Mouse (Mus musculus) intestine, postnatal 0 days (tissue): ENCODE measurements around the gene Gpalpp1. TPM values are rescaled to one million over a fixed set of nuclear protein-coding genes. Genes with fewer than 3 reads are reported as not detected.
A peak's percentile ranks its signal among the peaks of the same experiment; 100 is the strongest.

Source experiments
- ATAC-seq: fragments of 200-750 bp; cut with Nextera tagmentation; 2 replicates; pipeline ENCODE4 v1.8.0; 2017; ENCODE audit warnings: mild to moderate bottlenecking, moderate TSS enrichment, moderate library complexity
- H3K27ac ChIP-seq: fragments of 300-500 bp; sonication (generic); 2 replicates; pipeline ENCODE4 v1.5.1; 2014; ENCODE audit warnings: mild to moderate bottlenecking, low read depth, low read length, moderate library complexity
- H3K27me3 ChIP-seq: fragments of 300-500 bp; sonication (generic); replicated peaks from 2 replicates; pipeline ENCODE4 v1.6.1; 2014; ENCODE audit warnings: low read length, mixed read lengths; ENCODE audit not compliant: control insufficient read depth, insufficient read depth
- H3K36me3 ChIP-seq: fragments of 300-500 bp; sonication (generic); 2 replicates; pipeline ENCODE4 v1.6.1; 2014; ENCODE audit warnings: mild to moderate bottlenecking, moderate library complexity; ENCODE audit not compliant: control insufficient read depth, insufficient read depth
- H3K4me1 ChIP-seq: fragments of 300-500 bp; sonication (generic); replicated peaks from 2 replicates; pipeline ENCODE4 v1.6.1; 2014; ENCODE audit warnings: antibody characterized with exemption, low read length, mixed read lengths; ENCODE audit not compliant: control insufficient read depth, insufficient read depth
- H3K4me2 ChIP-seq: fragments of 300-500 bp; sonication (generic); replicated peaks from 2 replicates; pipeline ENCODE4 v1.6.1; 2014; ENCODE audit warnings: low read depth, mild to moderate bottlenecking, moderate library complexity
- H3K4me3 ChIP-seq: fragments of 300-500 bp; sonication (generic); 2 replicates; pipeline ENCODE4 v1.5.1; 2014; ENCODE audit warnings: low read depth, low read length
- H3K9ac ChIP-seq: fragments of 300-500 bp; sonication (generic); 2 replicates; pipeline ENCODE4 v1.6.1; 2014; ENCODE audit warnings: mild to moderate bottlenecking, low read depth, low read length
- H3K9me3 ChIP-seq: fragments of 300-500 bp; sonication (generic); 2 replicates; pipeline ENCODE4 v1.6.1; 2016; ENCODE audit warnings: mixed run types; ENCODE audit not compliant: control insufficient read depth
- CTCF ChIP-seq: sonication (generic); IDR thresholded peaks from 2 replicates; pipeline ENCODE4 v1.5.1; 2016; ENCODE audit warnings: low read depth, mild to moderate bottlenecking, control low read depth, antibody characterized with exemption, moderate library complexity
- WGBS: fragments of 180-500 bp; shearing (Covaris S2); extraction: QIAGEN DNeasy Blood & Tissue Kit; methylation state at CpG from one replicate; pipeline ENCODE4 v1.1.7; 2014; 5-methylcytosine and 5-hydroxymethylcytosine counted together
- polyA plus RNA-seq: library from polyadenylated mRNA; unstranded; fragments of >200 nt; fragmentation: Nextera tagmentation; extraction: Ambion mirVana; gene quantifications from 2 replicates; pipeline ENCODE4 v1.2.1, GENCODE M21; 2015

Gene Gpalpp1
- polyA plus RNA-seq: 5.8 and 5.9 TPM in 2 replicates

- WGBS: under 1% methylated on average over 69 of the region's 69 CpGs
- Histone ChIP-seq H3K27me3 (no peaks in the 10 kb centered on the region), H3K9ac (peak within 1 kb of the TSS; percentile 92), H3K9me3 (no peaks in the 10 kb centered on the region), H3K4me2 (peak within 1 kb of the TSS; percentile 86), H3K4me3 (peak within 1 kb of the TSS; percentile 95), H3K36me3 (peaks cover 21% of the 10 kb centered on the region), H3K27ac (peak within 1 kb of the TSS; percentile 90), H3K4me1 (no peaks in the 10 kb centered on the region)
- TF ChIP-seq CTCF: peak; percentile 26; the same call in 1 of the 2 replicates
- ATAC-seq: peak; percentile 99
Observed at GRCm38 (mm10) chr14:76110396-76111221, at the start of gene Gpalpp1, which contains the start of gene Nufip1. Gpalpp1 (minus strand) TSS chr14:76110760. Nufip1 (plus strand) TSS chr14:76110891.

- no peak overlapping the region for H3K4me3 ChIP-seq
- no peaks in the 10 kb centered on the region for H3K9me3 ChIP-seq
- H3K4me1 ChIP-seq: no peaks in the 10 kb centered on the region
- ATAC-seq: no peak
- H3K27me3 ChIP-seq: no peaks in the 10 kb centered on the region
- 66% methylated on average over 5 of the region's 5 CpGs for WGBS
- H3K4me2 ChIP-seq: no peak overlapping the region
- H3K9ac ChIP-seq: no peak overlapping the region
- no peak for TF ChIP-seq CTCF
- H3K27ac ChIP-seq: no peak overlapping the region
- no peaks in the 10 kb centered on the region for H3K36me3 ChIP-seq
Observed at GRCm38 (mm10) chr14:76158192-76158785, 47.7 kb upstream of the Gpalpp1 start.

GRCm38 (mm10) chr14:76153828-76154227, 43.3 kb upstream of the Gpalpp1 start:
- WGBS: 31% methylated on average over 6 of the region's 6 CpGs
- TF ChIP-seq CTCF: no peak

GRCm38 (mm10) chr14:76153003-76153675, 42.6 kb upstream of the Gpalpp1 start:
- ATAC-seq: peak; percentile 1; the same call in 1 of the 2 replicates
- Histone ChIP-seq H3K4me2 (peak overlapping the region; percentile 68), H3K36me3 (no peaks in the 10 kb centered on the region), H3K9me3 (no peaks in the 10 kb centered on the region), H3K9ac (0 out of 2 replicates have a peak overlapping the region, but pooled peaks have one; percentile 17), H3K4me3 (peak overlapping the region; percentile 64), H3K27me3 (no peaks in the 10 kb centered on the region), H3K27ac (peak overlapping the region; percentile 5; the same call in 1 of the 2 replicates), H3K4me1 (no peaks in the 10 kb centered on the region; the same call in 1 of the 2 replicates)
- 16% methylated on average over 24 of the region's 24 CpGs for WGBS
- TF ChIP-seq CTCF: no peak

More at GRCm38 (mm10) chr14:76153828-76154227, 43.3 kb upstream of the Gpalpp1 start:
- ATAC-seq: no peak
- no peak overlapping the region for H3K4me3 ChIP-seq
- no peak overlapping the region for H3K9ac ChIP-seq
- H3K4me1 ChIP-seq: no peaks in the 10 kb centered on the region; the same call in 1 of the 2 replicates
- H3K9me3 ChIP-seq: no peaks in the 10 kb centered on the region
- no peaks in the 10 kb centered on the region for H3K36me3 ChIP-seq
- H3K27ac ChIP-seq: no peak overlapping the region
- H3K4me2 ChIP-seq: no peak overlapping the region
- no peaks in the 10 kb centered on the region for H3K27me3 ChIP-seq

GRCm38 (mm10) chr14:76152162-76153002, 41.8 kb upstream of the Gpalpp1 start:
- no peaks in the 10 kb centered on the region for H3K36me3 ChIP-seq
- no peaks in the 10 kb centered on the region for H3K9me3 ChIP-seq
- peak overlapping the region; percentile 64 for H3K4me3 ChIP-seq
- H3K4me1 ChIP-seq: no peaks in the 10 kb centered on the region; the same call in 1 of the 2 replicates
- WGBS: under 1% methylated on average over 41 of the region's 41 CpGs
- H3K4me2 ChIP-seq: peak overlapping the region; percentile 68
- H3K27ac ChIP-seq: peak overlapping the region; percentile 92
- ATAC-seq: peak; percentile 85
- peak overlapping the region; percentile 62 for H3K9ac ChIP-seq
- TF ChIP-seq CTCF: peak; percentile 75
- no peaks in the 10 kb centered on the region for H3K27me3 ChIP-seq
